Mouse (Mus musculus) spleen, postnatal 14 days (tissue): ENCODE results near the gene Dpf3.

Experiments
- DNase-seq, 2 experiments: peaks; one replicate each; pipeline ENCODE4 v3.0.0; 2021 to 2022; ENCODE audit warnings: low spot score in 2 of 2

Dpf3 gene

GRCm38 (mm10) chr12:83466508-83467430 lies 20.7 kb downstream of the Dpf3 start:
- DNase-seq: no peak

- no peak for DNase-seq
These were observed 21.5 kb downstream of the Dpf3 start for GRCm38 (mm10) chr12:83466053-83466452.

GRCm38 (mm10) chr12:83460272-83460671 lies 27.2 kb downstream of the Dpf3 start:
- DNase-seq: no peak

- no peak for DNase-seq
These were observed 32.7 kb downstream of the Dpf3 start for GRCm38 (mm10) chr12:83454697-83455321.

- no peak for DNase-seq
These were observed 35.7 kb downstream of the Dpf3 start for GRCm38 (mm10) chr12:83451850-83452249.

- no peak for DNase-seq
These were observed 37.0 kb downstream of the Dpf3 start for GRCm38 (mm10) chr12:83450471-83450870.

- no peak for DNase-seq
These were observed 38.3 kb downstream of the Dpf3 start for GRCm38 (mm10) chr12:83449202-83449601.

- no peak for DNase-seq
These were observed 41.9 kb downstream of the Dpf3 start for GRCm38 (mm10) chr12:83445587-83445986.

- no peak for DNase-seq
These were observed 43.1 kb downstream of the Dpf3 start for GRCm38 (mm10) chr12:83444448-83444847.

- no peak for DNase-seq
These were observed 49.5 kb downstream of the Dpf3 start for GRCm38 (mm10) chr12:83438002-83438401.

GRCm38 (mm10) chr12:83433987-83434698 lies 53.4 kb downstream of the Dpf3 start:
- DNase-seq: peak; percentile 55 to 66

- DNase-seq: no peak
These were observed 54.1 kb downstream of the Dpf3 start for GRCm38 (mm10) chr12:83433436-83433835.

GRCm38 (mm10) chr12:83430207-83430606 lies 57.3 kb downstream of the Dpf3 start:
- no peak for DNase-seq

- DNase-seq: no peak
These were observed 59.5 kb downstream of the Dpf3 start for GRCm38 (mm10) chr12:83428016-83428415.

GRCm38 (mm10) chr12:83427601-83428000 lies 59.9 kb downstream of the Dpf3 start:
- DNase-seq: no peak

GRCm38 (mm10) chr12:83426326-83426725 lies 61.2 kb downstream of the Dpf3 start:
- DNase-seq: no peak

- DNase-seq: no peak
These were observed 61.8 kb downstream of the Dpf3 start for GRCm38 (mm10) chr12:83425736-83426135.

- peak; percentile 54 to 63 for DNase-seq
These were observed 62.6 kb downstream of the Dpf3 start for GRCm38 (mm10) chr12:83424720-83425444.

GRCm38 (mm10) chr12:83424086-83424719 lies 63.3 kb downstream of the Dpf3 start:
- no peak for DNase-seq

GRCm38 (mm10) chr12:83420346-83420745 lies 67.2 kb downstream of the Dpf3 start:
- no peak for DNase-seq

- no peak for DNase-seq
These were observed 72.3 kb downstream of the Dpf3 start for GRCm38 (mm10) chr12:83415207-83415606.
